Mouse (Mus musculus) left cerebral cortex, postnatal 10 days (tissue): ENCODE measurements at regions not wholly inside any gene's neighbourhood (a gene's known extent, or its start where the extent isn't known, plus 50 kb on each side); places are given as distances from the start of the nearest gene placed in this dataset.
"Not testable (repeated sequence)": the region's sequence is repeated elsewhere in the genome, so short reads cannot be mapped to it uniquely, and the experiment has no call there.

ENCODE experiments used
- DNase-seq, 2 experiments: peaks; one replicate each; pipeline ENCODE4 v3.0.0; 2021 to 2022; ENCODE audit warnings: low spot score in 2 of 2, mixed read lengths in 1 of 2; ENCODE audit errors: extremely low spot score in 1 of 2
- intact Hi-C: fragments of 180-260 bp; cut with DNase I; formaldehyde crosslinking; loops from one replicate; pipeline ENCODE4 v1.15.1; 2025

DNA sequence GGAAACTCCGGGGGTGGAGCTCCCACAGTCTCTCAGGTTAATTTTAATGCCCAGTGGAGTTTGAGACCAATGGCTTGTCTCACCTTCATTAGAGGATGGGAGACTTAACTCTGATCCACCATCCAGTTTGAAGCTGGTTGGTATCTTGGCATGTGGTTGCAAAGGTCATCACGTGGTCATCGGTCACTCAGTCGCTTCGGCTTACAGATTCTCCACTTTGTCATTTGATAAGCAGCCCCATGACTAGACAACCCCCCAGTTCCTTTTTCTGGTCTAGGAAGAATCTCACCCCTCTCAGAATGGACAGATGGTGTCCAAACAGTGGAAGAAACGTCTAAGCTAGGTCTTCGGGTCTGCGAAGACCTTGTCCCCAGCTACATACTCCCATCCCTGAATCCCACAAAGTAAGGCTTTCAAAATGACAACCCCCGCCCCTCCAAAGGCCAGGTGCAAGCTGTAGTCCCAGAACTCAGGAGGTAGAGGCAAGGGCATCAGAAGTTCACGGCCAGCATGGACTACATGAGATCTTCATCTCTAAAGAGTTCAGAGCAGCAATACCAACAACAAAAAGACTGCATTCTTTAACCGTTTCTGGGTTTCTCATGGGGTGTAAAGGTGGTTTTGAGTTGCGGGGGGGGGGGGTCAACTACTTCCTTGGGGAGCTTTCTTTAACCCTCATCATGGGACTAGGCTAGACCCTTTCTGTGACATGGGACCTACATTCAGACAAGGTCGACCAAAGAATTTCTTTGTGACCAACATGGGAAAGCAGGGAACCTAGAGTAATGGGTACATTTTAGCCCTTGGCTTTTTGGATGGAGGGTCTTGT, 60.6 kb upstream of the Cpm start:
- no peak for DNase-seq
- intact Hi-C loops = no loop called here

DNA sequence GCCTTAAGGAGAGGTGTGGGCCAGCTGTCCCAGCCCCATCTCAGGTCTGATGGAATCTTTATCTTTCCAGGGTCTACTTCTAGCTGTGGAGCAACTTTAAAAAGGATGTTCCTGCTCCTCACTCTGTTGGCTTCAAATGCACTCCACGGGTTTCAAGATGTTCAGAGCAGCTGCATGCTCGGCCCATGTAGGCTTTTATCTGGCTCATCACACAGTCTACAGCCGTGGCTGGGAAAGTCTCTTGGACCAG, 61.2 kb upstream of the Cpm start:
- DNase-seq = no peak
- intact Hi-C loops = no loop called here

- intact Hi-C loops = no loop called here
- DNase-seq = no peak
Measured at GRCm38 (mm10) chr10:117567379-117568137, 61.7 kb upstream of the Cpm start.

DNA sequence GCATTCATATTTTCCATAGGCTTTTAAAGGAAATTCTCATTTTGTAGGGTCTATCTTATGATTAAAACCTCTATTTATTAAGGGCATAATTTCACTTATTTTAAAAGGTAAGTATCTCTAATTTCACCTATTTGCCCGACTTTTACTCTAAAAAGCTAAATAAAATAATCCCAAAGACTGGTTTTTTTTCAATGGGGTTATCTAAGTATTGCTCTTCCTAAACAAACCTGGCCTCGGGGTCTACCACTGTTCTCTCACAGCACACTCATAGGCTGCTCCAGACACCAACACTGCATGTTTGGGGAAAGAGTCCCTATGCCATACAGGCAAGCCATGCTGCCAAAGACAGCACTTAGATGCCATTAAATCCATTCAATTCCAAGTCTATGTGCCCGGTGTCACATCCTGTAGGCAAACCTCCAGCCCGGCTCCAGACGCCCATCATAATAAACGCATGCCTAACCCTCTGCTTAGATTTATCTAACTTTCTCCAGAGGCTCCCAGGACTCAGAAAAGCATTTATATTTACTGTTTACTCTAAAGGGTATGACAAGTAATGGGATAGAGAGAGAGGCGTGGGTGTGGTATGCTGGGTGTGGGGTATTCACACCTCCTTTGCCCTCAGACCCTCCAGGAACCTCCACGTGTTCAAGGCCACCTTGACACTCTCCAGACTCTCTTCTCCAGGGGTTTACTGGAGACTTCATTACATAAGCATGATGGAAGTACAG, 62.5 kb upstream of the Cpm start:
- intact Hi-C loops = no loop called here
- DNase-seq = no peak

- intact Hi-C loops = no loop called here
- no peak for DNase-seq
Measured at GRCm38 (mm10) chr10:117566204-117566603, 63.1 kb upstream of the Cpm start.

GRCm38 (mm10) chr10:117565529-117566086, 63.7 kb upstream of the Cpm start:
- DNase-seq = no peak
- intact Hi-C loops = no loop called here

GRCm38 (mm10) chr10:117565110-117565509, 64.2 kb upstream of the Cpm start:
- intact Hi-C loops = no loop called here
- no peak for DNase-seq

- peak in 1 of 2 experiments; percentile 79 for DNase-seq
- intact Hi-C loops = no loop called here
Measured at GRCm38 (mm10) chr10:117564118-117565040, 64.9 kb upstream of the Cpm start.

DNA sequence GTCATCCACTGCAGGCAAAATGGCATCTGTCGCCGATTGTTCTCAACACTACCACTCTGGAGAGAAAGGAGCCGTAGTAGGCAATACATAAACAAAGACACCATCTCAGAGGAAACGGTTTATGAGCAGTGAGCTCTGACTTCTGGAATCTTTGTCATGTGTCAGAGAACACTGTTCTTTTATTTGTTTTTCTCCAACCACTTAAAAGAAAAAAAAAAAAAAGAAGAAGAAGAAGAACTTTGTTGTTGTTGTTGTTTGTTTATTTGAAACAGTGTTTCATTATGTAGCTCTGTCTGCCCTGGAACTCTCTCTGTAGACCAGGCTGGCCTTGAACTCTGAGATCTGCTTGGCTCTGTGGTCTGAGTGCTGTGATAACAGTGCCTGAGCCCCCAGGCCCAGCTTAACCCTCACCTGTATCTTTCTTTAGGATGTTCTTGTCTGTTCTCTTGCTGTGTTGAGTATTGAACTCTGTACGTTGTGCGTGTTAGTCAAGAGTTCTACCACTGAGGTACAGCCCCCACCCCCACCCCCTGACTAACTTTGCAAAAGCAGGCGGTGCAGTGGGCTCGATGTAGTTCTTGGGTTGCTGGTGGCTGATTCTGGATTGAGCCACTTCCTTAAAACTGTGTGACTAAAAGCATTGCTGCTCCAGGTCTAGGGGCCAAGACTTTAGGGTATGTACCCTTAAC, 65.7 kb upstream of the Cpm start:
- intact Hi-C loops = no loop called here

DNA sequence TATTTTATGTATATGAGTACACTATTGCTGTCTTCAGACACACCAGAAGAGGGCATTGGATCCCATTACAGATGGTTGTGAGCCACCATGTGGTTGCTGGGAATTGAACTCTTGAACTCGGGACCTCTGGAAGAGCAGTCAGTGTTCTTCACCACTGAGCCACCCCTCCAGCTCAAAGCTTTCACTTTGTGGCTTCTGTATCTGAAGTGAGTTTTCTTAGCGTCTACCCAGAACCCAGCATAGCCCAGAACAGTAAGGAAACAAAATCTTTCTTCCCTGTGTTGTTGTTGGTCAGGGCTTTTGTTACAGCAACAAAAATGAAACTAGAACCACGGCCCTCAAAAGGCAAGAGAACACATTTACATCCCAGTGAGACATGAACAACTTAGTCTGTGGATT, 66.5 kb upstream of the Cpm start:
- DNase-seq, intact Hi-C loops: not testable (repeated sequence)

More for the DNA sequence above, 65.7 kb upstream of the Cpm start:
- no peak for DNase-seq

DNA sequence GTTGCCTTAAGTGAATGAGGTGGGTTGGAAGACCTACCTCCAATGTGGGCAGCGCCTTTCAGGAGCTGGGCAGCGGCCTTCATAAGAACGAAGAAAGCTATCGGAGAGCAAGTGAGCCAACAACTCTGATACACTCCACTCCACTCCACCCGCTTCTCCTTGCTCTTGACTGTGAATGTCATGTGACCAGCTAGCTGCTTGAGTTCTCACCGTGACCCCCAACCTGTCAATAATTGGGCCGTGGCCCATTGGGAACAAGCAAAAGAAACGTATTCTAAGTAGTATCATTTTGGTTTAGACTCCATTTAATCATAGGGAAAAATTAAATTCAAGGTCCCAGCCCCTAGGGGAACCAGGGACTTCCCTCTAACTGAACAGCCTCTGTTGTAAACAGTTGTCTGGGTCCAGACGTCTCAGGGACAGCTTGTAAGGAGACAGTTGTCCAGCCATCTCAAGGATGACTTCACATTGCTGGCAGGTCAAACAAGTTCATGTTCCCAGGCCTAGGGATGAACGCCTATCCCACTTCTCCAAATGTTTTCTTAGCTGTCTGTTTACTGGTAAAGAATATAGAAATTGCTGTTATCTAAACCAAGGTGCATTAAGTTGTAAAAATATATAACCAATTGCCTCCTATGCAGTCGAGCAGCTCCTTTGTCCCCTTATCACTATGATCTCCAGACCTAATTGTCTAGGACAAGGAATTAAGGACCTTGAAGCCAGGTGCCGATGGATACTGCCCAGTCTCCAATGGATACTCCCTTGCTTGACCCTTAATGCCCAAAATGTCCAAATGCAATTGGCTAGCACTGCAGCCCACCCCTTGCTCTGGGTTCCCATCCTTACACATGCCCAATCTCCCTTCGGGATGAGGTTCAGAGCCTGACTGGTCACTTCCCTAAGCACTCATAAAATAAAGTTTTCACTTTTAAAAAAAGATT, 67.1 kb upstream of the Cpm start:
- intact Hi-C loops = no loop called here
- DNase-seq = no peak

DNA sequence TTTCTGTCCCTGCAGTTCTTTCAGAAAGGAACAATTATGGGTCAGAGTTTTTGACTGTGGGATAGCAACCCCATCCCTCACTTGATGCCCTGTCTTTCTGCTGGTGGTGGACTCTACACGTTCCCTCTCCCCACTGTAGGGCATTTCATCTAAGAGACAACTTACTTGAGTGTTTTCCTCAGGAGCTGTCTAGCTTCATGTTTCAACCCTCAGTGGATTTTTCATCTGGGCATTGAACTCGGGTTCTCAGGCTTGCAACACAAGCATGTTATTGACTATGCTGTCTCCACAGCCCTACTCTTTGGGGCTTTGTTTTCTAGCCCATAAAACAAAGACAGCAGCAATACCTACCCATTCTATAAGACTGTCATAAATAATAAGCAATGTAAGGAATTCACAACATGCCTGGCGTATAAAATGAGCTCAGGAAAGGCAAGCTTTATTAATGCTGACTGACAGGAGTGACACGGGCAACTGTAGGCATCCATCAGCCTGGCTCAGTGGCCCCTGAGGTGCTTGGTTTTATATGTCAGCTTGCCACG, 68.0 kb upstream of the Cpm start:
- intact Hi-C loops = no loop called here
- no peak for DNase-seq

DNA sequence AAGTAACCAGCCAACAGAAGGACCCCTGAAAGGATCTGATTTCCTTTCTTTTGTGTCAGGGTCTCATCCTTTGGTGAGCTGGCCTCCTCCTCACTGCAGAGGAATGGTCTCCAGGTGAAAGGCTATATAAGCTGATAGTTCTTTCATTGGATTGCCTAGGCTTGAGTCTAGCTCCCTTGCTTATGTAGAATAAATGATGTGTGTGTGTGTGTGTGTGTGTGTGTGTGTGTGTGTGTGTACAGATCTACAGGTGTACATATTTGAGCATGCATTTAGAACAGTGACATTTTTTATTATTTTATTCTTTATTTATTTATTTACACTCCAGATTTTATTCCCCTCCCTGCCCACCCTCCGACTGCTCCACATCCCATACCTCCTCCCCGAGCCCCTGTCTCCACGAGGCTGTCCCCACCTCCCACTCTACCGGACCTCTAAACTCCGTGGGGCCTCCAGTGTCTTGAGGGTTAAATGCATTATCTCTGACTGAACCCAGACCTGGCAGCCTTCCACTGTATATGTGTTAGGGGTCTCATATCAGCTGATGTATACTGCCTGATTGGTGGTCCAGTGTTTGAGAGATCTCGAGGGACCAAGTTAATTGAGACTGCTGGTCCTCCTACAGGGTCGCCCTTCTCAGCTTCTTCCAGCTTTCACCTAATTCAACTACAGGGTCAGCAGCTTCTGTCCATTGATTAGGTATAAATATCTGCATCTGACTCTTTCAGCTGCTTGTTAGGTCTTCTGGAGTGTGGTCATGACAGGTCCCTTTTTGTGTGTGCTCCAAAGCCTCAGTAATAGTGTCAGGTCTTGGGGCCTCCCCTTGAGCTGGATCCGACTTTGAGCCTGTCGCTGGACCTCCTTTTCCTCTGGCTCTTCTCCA, 68.7 kb upstream of the Cpm start:
- DNase-seq = no peak
- intact Hi-C loops = no loop called here

- intact Hi-C loops = no loop called here
- DNase-seq = no peak
Measured at GRCm38 (mm10) chr10:117559615-117560395, 69.5 kb upstream of the Cpm start.

DNA sequence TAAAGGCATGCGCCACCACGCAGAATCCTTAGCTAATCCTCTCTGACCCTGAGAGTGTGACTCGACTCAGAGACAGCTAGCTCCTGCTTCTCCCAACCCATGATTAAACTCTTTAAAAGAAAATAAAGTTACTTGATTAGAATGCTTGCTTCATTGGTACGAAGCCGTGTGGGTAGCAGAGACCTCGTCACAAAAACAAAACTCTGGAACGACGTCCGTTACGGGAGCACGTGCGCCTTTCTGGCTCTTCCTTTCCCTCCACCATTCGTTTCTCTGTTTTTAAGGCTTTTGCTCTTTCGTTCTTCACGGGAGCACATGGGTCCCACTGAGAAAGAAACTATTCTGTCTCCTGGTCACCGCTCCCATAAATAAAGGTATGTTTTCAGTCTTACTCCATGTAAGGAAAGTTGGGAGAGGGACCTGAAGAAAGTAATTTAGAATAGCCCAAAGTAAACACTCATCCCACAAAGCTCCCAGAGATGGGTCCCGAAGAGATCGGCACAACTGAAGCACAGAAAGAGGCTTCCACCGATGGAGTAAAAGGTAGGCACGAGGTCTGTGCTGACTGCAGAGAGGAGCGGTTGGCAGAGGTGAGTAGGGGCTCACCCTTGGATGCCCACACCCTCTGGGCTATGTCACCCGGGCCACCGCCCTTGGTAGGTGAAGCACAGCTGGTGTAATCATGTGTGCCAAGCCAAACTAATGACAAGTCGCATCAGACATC, 70.2 kb upstream of the Cpm start:
- no peak for DNase-seq
- intact Hi-C loops = no loop called here
